Mouse (Mus musculus): ENCODE measurements at regions not wholly inside any gene's neighbourhood (a gene's known extent, or its start where the extent isn't known, plus 50 kb on each side); places are given as distances from the start of the nearest gene placed in this dataset.

- no peak for DNase-seq (ENCODE audit: low spot score)
These were observed 55.6 kb upstream of the Ccdc190 start for GRCm38 (mm10) chr1:169872865-169873264.

- no peak for DNase-seq (ENCODE audit: low spot score)
These were observed 59.8 kb upstream of the Ccdc190 start for GRCm38 (mm10) chr1:169868636-169869035.

GRCm38 (mm10) chr1:169867453-169867852 lies 61.0 kb upstream of the Ccdc190 start:
- no peak for DNase-seq (ENCODE audit: low spot score)

- no peak for DNase-seq (ENCODE audit: low spot score)
These were observed 61.6 kb upstream of the Ccdc190 start for GRCm38 (mm10) chr1:169866840-169867239.

- DNase-seq (ENCODE audit: low spot score), result no peak
These were observed 69.4 kb upstream of the Ccdc190 start for GRCm38 (mm10) chr1:169859041-169859440.

GRCm38 (mm10) chr1:169851663-169852062 lies 76.8 kb upstream of the Ccdc190 start:
- peak; percentile 36 for DNase-seq (ENCODE audit: low spot score)

GRCm38 (mm10) chr1:169848254-169849015 lies 80.0 kb upstream of the Ccdc190 start:
- DNase-seq (ENCODE audit: low spot score), result peak; percentile 22

GRCm38 (mm10) chr1:169842490-169842889 lies 86.0 kb upstream of the Ccdc190 start:
- DNase-seq (ENCODE audit: low spot score), result no peak

- no peak for DNase-seq (ENCODE audit: low spot score)
These were observed 87.5 kb upstream of the Ccdc190 start for GRCm38 (mm10) chr1:169840948-169841347.

GRCm38 (mm10) chr1:169840056-169840728 lies 88.3 kb upstream of the Ccdc190 start:
- DNase-seq (ENCODE audit: low spot score), result no peak

- no peak for DNase-seq (ENCODE audit: low spot score)
These were observed 85.9 kb upstream of the Rgs4 start for GRCm38 (mm10) chr1:169833385-169833784.

- DNase-seq (ENCODE audit: low spot score), result no peak
These were observed 84.1 kb upstream of the Rgs4 start for GRCm38 (mm10) chr1:169831326-169832066.

- no peak for DNase-seq (ENCODE audit: low spot score)
These were observed 83.2 kb upstream of the Rgs4 start for GRCm38 (mm10) chr1:169830596-169830995.

GRCm38 (mm10) chr1:169822034-169822433 lies 74.6 kb upstream of the Rgs4 start:
- no peak for DNase-seq (ENCODE audit: low spot score)

GRCm38 (mm10) chr1:169819404-169819949 lies 72.0 kb upstream of the Rgs4 start:
- peak; percentile 50 for DNase-seq (ENCODE audit: low spot score)

- DNase-seq (ENCODE audit: low spot score), result no peak
These were observed 69.5 kb upstream of the Rgs4 start for GRCm38 (mm10) chr1:169816939-169817338.

- DNase-seq (ENCODE audit: low spot score), result no peak
These were observed 65.2 kb upstream of the Rgs4 start for GRCm38 (mm10) chr1:169812512-169813101.

- peak; percentile 38 for DNase-seq (ENCODE audit: low spot score)
These were observed 56.1 kb upstream of the Rgs4 start for GRCm38 (mm10) chr1:169803428-169804138.

- DNase-seq (ENCODE audit: low spot score), result no peak
These were observed 55.4 kb upstream of the Rgs4 start for GRCm38 (mm10) chr1:169802868-169803267.

- no peak for DNase-seq (ENCODE audit: low spot score)
These were observed 54.8 kb upstream of the Rgs4 start for GRCm38 (mm10) chr1:169802053-169802830.
